Comparison of ENCODE assay signal across 11 mouse cellular contexts in the genomic region with DNA sequence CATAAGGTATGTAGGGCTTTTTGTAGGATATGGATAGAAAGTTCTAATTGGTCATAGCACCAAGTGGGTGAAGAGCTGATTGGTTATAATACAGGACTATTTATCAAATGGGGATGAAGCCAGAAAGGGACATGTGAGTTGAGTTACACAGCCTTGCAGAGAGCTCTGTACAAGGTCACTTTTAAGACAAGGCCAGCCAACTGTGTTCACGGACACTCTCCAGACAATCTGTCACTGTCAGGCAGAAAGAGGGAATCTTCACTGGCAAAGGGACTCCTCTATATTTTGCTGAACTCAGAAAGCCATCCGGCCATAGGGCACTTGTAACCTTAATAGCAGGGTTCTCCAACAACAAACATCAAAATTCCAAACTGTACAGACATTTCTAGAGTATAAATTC.
DNase-seq lines count a peak whose midpoint lies in the region.
"Had no signal": no experiment of that assay in that cellular context is flagged by ENCODE, and none has a peak within 500 bp of the region (broad histone marks: within the 10 kb centered on the region; RNA-seq: fewer than 3 reads in every experiment).

No protein-coding gene starts in this region.

- DNase-seq in cerebellum, adult 9-11 months: peak; percentile 4
- DNase-seq in cerebellum, adult 11-12 months: no peak
- DNase-seq in ovary, adult 18-20 months (ENCODE audit: low spot score): peak; percentile 39
- no peak for DNase-seq in ovary, postnatal 14 days (ENCODE audit: low spot score)
- DNase-seq in adrenal gland, postnatal 14 days: peak; percentile 71
- no peak for DNase-seq in kidney, adult 9 months
- no peak for DNase-seq in retina, embryonic 14.5 days (ENCODE audit: low spot score)
- DNase-seq: cerebellum, postnatal 10 days; gastrocnemius, postnatal 36 days; heart, adult 11 months; kidney, adult 18-20 months had no signal

Comparison
In these comparisons a context has a peak if more than half of its experiments do, and no peak if none do; other contexts are left out.
1. DNase-seq: peak in cerebellum, adult 9-11 months (single experiment), ovary, adult 18-20 months (single experiment) and adrenal gland, postnatal 14 days (single experiment); none in cerebellum, adult 11-12 months (single experiment), ovary, postnatal 14 days (single experiment), kidney, adult 9 months (single experiment) and retina, embryonic 14.5 days (single experiment).